Mouse (Mus musculus): Measurements from ENCODE around the gene Lipt2. TPM values are rescaled to one million over a fixed set of nuclear protein-coding genes. Genes with fewer than 3 reads are reported as not detected.

Gene Lipt2
- total RNA-seq (2021) = 1 to 10 TPM; 4.7 to 5.4 TPM
- long read RNA-seq, experiment 1, partial matches to known transcripts = 0 of 3 reads
- long read RNA-seq, experiment 1, other reads (novel, unspliced or antisense) = 0 of 3 reads
- long read RNA-seq, experiment 2, partial matches to known transcripts = 0 of 3 reads
- long read RNA-seq, experiment 2, other reads (novel, unspliced or antisense) = 0 of 3 reads

DNA sequence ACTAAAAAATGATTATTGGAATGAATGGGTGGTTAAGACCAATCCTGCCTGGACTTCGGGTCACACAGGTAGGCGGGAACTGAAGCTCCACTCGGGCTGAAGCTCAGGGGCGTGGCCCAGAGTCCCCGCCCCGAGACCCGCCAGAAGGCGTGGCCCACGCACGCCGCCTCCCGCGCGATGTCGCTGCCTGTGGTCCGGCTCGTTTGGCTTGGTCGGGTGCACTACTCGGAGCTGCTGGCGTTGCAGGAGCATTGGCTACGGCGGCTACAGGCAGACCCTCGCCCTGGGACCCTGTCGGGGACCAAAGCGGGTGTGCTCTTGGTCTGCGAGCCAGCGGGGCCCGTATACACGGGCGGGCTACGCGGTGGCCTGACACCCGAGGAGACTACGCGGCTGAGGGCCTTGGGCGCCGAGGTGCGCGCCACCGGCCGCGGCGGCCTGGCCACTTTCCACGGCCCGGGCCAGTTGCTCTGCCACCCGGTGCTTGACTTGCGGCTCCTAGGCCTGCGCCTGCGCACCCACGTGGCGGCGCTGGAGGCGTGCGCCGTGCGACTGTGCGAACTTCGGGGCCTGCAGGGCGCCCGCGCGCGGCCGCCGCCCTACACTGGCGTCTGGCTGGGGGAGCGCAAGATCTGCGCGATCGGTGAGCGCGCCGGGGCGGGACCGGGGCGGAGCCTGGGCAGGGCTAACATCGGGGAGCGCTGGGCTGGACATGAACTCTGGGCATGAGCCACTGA lies at the start of gene Lipt2:
Gene Lipt2, plus strand, starts transcription at position 173 of the 737 bp plus-strand sequence.
- DNase-seq (ENCODE audit: low spot score in 2 of 2) = peak; percentile 85 to 95

DNA sequence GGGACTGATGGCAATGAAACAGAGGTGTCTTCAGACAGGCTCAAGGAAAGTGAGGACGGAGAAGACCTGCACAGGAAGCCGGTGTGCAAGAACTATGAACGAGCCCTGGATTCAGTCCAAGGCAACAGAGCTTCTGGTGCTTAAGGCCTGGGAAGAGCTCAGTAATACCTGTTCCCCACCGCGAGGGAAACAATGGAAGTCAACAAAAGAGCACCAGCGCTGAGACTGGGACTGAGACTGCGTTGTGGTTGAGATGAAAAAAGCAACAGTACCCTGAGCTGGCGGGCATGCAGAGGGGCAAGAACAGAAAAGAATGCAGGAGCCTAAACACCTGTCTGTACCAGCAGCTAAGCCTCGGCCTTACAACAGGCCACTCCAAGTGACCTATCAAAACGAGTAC lies 47.6 kb upstream of the Lipt2 start:
- DNase-seq (ENCODE audit: low spot score in 2 of 2) = no peak

DNA sequence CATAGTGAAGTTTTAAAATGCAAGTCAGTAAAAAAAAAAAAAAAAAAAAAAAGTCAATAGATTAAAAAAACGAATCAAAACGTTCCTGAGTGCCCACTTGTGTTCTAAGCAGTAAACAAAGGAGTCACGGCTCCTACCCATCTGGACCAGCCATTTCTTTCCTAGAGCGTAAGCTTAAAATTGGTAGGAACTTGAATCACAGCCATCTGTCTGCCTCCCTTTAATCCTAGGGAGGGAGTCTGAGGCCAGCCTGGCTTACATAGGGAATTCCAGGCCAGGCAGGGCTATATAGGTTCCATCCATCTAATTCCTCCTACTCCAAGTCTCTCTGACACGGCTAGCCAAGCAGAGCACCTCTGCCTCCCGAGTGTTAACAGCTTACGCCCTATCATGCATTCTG lies 45.3 kb upstream of the Lipt2 start:
- peak in 1 of 2 experiments; percentile 2 for DNase-seq (ENCODE audit: low spot score in 2 of 2)

DNA sequence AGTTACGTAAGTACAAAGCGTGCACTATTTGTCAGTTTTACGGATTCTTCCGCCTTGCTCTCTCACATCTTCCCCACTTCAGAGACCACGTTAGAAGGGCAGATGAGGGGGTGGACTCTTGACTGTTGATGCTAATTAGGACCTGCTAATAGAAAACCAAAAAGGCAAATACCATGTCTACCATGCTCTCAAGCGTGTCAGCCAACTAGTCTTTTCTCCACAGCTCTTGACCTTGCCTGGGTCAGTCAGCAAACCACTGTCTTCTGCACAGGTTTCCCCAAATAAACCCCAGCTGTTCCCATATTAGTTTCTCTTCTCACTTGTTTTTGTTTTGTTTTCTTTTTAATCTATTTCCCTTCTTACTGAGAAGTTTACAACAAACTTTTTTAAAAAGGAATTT lies 44.8 kb upstream of the Lipt2 start:
- no peak for DNase-seq (ENCODE audit: low spot score in 2 of 2)

DNA sequence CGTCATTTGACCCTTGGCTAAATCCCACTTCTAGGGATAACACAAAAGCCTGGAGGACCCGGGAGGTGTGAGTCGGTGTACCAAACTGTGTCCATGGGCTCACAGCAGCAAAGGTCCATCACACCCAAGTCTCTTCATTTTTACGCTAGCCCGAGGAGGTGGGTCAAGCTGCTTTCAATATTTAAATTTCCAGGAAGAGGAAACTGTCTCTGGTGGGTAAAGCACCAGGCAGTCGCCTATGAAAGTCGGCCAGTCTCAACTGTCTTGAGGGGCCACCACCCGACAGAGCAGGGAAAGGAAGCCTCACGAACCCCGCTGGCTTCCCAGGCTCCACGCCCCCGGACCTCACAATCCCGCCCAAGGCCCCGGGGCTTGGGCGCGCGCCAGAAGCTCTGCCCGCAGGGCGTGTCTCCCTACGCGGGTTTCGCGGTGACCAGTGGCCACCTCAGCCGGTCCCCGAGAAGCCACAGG lies 38.3 kb upstream of the Lipt2 start:
- no peak for DNase-seq (ENCODE audit: low spot score in 2 of 2)

DNA sequence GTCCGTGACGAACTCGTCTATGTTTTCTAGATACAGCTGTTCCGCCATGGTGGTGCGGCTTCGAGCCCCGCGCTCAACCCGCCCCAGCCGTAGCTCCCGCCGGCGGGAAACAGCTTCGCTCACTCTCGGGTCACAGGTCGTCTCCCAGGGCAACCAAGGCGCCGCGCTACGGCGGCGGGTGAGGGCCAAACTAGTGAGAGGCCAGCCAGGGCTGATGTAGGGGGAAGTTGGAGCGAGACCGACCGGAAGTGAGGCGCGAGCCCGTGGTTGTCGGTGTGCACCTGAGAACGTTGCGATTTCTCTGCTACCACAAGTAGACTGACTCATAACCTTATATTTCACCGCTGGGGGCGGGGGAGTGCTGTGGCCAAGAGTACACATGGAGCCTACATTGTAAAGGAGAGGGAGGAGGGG lies 37.7 kb upstream of the Lipt2 start, which contains the start of gene Pold3:
Gene Pold3, minus strand, starts transcription at position 190 of the 414 bp plus-strand sequence.
- peak; percentile 99 to 100 for DNase-seq (ENCODE audit: low spot score in 2 of 2)

DNA sequence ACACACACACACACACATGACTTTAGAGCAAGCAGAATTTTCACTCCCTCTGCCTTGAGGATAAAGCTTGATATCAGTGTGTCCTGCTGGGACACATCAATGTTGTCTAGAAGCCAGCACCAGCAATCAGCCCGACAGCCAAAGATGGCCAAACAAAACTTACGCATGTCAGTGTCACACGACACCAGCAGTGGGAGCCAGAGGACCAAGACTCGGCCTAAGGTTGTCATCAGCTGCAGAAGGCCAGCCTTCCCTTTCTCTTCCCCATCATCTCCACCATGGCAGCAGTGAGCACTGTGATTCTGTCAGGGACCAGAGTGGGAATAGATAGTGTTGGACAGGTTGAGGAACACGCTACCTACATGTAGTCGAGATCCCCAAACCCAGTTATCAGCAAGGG lies 35.6 kb upstream of the Lipt2 start:
- DNase-seq (ENCODE audit: low spot score in 2 of 2) = peak in 1 of 2 experiments; percentile 15

DNA sequence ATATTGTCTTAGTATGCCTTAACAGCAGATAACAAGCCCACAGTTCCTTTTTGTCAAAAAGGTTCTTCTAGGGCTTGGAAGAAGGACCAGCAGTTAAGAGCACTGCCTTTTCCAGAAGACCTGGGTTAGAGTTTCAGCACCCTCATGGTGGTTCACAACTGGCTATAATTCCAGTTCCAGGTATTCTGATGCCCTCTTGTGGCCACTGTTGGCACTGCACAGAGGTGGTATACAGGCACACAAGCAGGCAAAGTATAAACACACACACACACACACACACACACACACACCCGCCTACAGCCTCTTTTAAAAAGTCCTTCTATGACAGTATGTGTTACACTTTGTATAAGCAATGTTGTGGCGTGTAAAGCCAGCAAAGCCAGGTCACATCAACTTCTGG lies 34.9 kb upstream of the Lipt2 start:
- peak in 1 of 2 experiments; percentile 12 for DNase-seq (ENCODE audit: low spot score in 2 of 2)

DNA sequence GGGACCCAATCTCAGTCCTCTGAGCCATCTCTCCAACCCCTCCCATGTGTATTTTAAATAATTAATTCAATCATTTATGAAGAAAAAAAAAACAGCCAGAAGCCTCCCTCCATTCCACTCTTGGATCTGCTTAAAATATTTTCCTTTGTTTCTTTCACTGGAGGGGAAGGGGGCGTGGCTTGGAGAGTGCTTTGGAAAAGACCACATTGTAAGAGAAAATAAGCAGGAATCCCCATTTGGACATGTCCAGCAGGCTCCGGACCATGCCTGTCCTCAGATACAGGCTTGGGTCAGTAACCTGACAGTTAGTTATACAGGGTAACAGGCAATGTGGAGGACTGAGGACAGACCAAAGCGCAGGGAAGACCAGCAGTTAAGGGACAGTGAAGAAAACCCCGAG lies 33.9 kb upstream of the Lipt2 start:
- DNase-seq (ENCODE audit: low spot score in 2 of 2) = no peak

DNA sequence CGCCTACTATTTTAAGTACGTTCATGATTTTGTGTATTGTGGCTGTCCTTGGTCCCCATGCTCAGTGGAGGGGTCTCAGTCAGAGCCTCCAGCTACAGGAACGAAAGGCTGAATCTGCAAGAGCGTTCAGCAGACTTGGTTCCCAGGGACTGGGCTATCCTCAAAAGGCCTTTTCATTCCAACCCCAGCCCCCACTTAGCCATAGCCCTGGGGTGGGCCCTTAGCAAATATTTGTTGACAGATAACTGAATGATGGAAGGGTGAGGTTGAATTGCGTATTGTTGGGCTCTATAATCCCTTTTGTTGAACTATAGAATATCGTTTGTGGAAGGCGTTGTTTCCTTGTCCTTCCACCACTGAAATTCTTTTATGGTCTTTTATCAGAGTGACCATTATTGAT lies 32.6 kb upstream of the Lipt2 start:
- no peak for DNase-seq (ENCODE audit: low spot score in 2 of 2)

DNA sequence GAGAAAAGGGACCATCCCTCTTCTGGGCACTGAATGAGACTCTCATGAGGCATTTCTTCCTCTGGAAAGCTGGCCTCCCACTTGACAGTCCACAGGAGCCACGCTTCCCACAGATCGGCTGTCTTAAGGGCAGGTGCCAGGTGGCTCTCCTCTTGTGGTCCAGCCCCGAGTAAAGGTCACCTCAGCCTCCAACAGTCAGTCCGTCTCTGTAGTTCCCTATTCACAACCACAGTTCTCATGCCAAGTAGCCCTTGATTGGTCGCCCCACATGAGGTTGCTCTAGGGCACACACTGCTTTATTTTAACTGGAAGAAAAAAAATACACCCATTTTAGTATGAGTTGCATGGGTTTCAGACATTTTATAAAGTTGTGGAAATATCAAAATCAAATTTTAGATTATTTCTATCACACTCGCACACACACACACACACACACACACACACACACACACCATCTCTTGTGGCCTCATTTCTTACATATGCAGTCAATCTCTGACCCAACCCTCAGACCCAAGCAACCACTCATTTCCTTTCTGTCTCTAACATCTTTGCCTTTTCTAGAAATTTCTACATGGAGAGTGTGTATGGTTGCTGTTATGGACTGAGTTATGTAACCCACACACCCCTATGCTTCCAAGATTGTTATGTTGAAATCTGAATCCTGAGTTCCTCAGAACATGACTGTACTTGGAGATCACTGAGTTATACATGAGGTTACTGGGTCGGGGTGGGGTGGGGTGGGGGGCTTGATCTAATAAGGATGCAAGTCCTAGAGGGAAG lies 30.6 kb upstream of the Lipt2 start:
- no peak for DNase-seq (ENCODE audit: low spot score in 2 of 2)

DNA sequence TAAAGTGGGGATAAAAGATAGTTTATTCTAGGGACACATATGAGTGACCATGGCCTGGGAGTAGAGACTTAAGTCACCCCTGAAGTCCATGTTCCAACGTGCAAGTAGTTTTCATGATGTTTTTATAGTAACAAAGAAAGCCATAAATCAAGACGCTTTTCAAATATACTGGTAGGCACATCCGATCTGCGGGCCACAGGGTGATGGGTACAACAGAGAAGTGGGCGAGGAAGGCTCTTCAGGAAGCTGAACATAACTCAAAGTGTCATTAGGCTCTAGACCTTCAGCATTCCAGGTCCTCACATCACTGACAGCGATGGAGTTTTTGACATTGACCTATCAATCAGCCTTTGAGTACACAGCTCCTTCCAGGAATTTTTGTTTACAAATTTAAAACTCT lies 28.5 kb upstream of the Lipt2 start:
- no peak for DNase-seq (ENCODE audit: low spot score in 2 of 2)

DNA sequence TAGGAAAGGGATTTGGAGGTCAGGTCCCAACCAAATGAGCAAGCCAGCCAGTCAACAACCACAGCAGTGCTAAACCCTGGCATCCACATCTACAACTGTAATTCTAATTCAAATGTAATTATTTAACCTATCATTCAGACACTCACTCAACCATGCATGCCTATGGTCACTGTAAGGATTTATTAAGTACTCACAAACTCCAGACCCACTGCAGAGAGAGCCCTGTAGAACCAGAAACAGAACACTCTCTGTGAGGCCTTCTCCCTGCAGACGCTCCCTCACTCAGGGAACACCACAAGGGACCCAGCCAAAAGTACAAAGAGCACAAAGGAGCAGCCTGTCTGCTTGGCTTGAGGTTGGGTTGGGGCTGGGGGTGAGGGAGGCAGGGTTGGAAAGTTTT lies 26.7 kb upstream of the Lipt2 start:
- DNase-seq (ENCODE audit: low spot score in 2 of 2) = no peak

DNA sequence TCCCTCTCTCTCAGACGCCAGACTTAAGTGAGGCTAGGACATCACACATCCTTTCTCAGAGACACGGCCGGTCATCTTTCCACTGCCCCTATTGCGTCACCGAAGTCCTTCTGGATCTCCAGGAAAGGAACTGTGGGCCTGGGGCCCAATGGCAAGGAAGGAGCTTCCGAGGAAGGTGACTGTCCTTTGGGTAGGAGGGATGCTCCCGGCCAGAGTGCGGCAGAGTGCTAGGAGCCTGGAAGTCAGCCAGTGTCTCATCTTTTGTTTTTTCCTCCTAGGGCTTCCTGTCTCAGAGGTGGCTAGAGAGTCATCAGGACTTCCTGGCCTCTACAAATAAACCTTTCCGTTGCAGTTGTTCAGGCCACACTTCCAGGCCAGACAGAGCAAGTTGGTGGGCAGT lies 22.0 kb upstream of the Lipt2 start:
- no peak for DNase-seq (ENCODE audit: low spot score in 2 of 2)

DNA sequence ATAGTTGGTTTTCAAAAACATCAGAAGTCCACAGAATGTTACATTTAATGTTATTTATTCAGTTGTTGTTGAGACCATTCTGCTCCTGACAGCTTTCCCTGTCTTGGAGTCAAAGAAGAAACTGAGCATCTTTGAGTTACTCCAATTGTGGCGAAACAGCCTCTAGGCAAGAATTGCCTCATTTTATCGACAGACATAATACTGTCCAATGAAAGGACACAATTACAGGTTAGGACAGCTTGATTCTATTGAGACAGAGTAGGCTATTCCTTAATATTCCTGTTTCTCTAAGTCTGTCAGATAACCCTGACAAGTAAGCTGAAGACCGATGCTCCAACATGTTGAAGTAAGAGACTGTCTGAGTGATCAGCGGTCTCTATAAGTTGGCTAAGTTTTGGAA lies 21.0 kb upstream of the Lipt2 start:
- DNase-seq (ENCODE audit: low spot score in 2 of 2) = no peak

DNA sequence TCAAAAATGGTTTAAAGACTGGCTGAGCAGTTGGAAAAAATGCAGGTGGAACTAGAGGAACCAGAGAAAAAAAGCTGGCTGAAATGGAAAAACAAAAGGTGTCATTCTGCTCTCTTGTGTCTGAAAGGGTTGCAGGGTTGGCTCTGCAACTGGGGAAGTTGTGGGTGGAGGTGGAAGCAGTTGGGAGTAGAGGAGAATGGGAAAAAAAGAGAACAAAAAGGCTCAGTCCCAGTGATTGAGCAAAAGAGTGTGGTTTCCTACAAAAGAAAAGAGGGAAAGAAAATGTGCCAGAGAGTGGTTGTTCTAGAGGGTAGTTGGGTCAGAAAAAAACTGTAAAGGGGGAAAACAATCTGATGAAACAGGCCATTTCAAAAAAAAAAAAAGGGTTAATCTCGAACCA lies 18.5 kb upstream of the Lipt2 start:
- no peak for DNase-seq (ENCODE audit: low spot score in 2 of 2)

DNA sequence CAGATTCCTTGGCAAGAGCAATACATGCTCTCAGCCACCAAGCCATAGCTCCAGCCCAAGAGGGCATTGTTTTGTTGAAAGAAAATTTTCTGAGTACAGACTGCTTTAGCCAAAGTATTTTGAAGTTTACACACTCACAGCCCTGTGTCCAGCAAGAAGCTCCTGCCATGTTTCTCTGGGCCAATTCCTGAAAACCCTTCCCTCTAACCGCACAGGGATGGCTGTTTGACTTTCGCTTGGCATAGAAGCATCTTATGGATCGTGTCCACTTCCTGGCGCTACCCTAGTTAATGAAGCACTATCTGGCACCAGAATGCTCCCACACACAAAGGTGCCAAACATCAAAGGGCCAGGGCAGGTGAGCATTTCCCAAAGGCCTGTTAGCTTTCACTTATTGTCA lies 10.5 kb upstream of the Lipt2 start:
- no peak for DNase-seq (ENCODE audit: low spot score in 2 of 2)

DNA sequence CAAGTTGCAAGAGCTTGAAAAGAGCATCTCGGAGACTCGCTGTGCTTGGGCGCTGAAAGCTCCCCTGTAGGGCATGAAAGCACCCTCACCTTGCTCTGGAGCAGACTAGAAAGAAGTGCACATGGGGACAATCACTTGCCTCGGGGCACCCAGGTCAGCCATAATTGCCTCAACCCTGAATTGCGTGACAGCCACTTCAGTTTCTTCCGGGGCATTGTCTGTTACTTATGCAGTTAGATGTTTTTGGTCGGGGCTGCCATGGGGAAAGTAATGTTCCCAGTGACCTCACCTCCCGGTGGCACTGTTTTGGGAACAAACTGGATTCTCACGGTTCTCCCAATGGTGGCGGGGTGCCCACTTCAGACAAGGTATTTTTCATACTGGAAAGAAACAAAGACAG lies 9.0 kb upstream of the Lipt2 start:
- DNase-seq (ENCODE audit: low spot score in 2 of 2) = no peak

DNA sequence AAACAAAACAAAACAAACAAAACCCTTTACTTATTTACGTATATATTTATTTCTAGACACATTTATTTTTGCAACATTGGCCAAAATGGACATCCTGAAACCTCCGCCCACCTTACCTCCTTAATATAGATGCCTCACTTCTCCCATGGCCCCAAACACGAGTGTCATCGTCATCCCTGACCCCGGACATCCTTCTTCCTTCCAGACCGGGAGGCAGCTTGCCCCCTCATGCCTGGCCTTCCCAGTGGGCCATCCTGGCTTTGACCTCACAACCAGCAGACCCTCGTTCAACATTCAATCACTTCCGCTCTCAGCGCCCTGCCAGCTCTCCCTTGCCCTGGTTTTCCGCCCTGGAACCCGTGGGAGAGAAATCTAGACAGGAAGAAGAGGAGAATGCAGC lies 8.5 kb upstream of the Lipt2 start:
- DNase-seq (ENCODE audit: low spot score in 2 of 2) = no peak

DNA sequence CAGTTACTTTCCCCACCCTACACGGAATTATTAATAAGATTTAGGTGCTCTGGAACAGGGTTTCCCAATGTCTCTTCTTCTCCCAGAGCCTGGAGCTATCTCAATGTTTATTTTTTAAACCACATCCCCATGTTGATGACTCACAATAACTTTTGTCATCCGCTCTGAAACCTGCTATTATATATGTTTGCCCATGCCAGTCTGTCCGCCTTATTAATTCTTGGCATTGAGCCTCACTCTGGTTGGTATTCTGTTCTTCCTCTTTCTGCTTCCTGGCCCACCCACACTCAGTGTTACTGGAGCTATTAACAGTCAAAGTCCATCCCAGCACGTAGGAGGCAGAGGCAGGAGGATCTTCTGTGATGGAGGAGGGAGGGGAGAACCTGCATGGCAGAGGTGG lies 1.4 kb upstream of the Lipt2 start:
- DNase-seq (ENCODE audit: low spot score in 2 of 2) = no peak

DNA sequence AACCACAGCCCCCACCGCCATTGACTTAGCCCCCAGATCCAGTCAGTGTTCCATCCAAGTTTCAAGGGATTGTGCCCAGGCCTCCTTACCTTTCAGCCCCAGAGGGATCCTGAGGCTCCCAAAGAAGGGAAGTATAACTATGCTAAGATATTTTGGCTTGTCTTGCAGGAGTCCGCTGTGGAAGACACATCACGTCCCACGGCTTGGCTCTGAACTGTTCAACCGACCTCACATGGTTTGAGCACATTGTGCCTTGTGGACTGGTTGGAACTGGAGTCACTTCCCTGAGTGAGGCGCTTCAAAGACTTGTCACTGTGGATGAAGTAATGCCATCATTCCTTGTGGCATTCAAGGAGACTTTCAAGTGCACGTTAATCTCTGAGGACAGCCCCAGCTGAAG lies 929 bp downstream of the Lipt2 start:
- peak in 1 of 2 experiments; percentile 4 for DNase-seq (ENCODE audit: low spot score in 2 of 2)

DNA sequence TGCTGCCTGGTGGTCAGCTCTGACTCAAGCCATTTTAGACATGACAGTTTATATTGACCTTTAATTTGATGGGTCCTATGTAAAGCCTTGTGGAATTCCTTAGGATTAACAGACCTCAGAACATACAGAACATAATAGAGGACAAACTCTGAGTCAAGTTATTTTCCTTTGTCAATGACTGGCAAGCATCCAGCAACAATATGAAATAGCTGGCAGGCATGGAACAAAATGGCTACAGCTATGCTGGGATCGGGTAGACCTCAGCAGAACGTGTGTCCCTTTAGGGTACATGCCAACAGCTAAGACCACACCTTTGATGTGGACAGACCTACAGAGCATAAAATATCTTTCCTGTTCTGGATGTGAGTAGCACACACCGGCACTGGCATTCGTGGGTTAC lies 4.4 kb downstream of the Lipt2 start:
- no peak for DNase-seq (ENCODE audit: low spot score in 2 of 2)

All from left cerebral cortex, adult 18-20 months (tissue).